Mouse (Mus musculus) lung, embryonic 16.5 days (tissue): Measurements from ENCODE around the gene AC124108.1. TPM values are rescaled to one million over a fixed set of nuclear protein-coding genes. Genes with fewer than 3 reads are reported as not detected.

Experiments
- ATAC-seq: fragments of 200-750 bp; cut with Nextera tagmentation; 2 replicates; pipeline ENCODE4 v1.8.0; 2017; ENCODE audit warnings: low read depth, mild to moderate bottlenecking, moderate library complexity
- H3K27ac ChIP-seq: fragments of 300-500 bp; sonication (generic); 2 replicates; pipeline ENCODE4 v1.5.1; 2014; ENCODE audit warnings: mild to moderate bottlenecking, control low read depth, low read length
- H3K27me3 ChIP-seq: fragments of 300-500 bp; sonication (generic); 2 replicates; pipeline ENCODE4 v1.6.1; 2014; ENCODE audit warnings: low read depth, low read length, mixed read lengths; ENCODE audit not compliant: control insufficient read depth, insufficient read depth
- H3K36me3 ChIP-seq: fragments of 300-500 bp; sonication (generic); 2 replicates; pipeline ENCODE4 v1.6.1; 2014; ENCODE audit warnings: low read length; ENCODE audit not compliant: control insufficient read depth, insufficient read depth
- H3K4me1 ChIP-seq: fragments of 300-500 bp; sonication (generic); replicated peaks from 2 replicates; pipeline ENCODE4 v1.6.1; 2014; ENCODE audit warnings: low read length, mixed read lengths; ENCODE audit not compliant: control insufficient read depth, insufficient read depth
- H3K4me2 ChIP-seq: fragments of 300-500 bp; sonication (generic); 2 replicates; pipeline ENCODE4 v1.6.1; 2014; ENCODE audit warnings: low read depth, low read length, control low read depth
- H3K4me3 ChIP-seq: fragments of 300-500 bp; sonication (generic); 2 replicates; pipeline ENCODE4 v1.5.1; 2014; ENCODE audit warnings: mild to moderate bottlenecking, low read length, control low read depth
- H3K9ac ChIP-seq: fragments of 300-500 bp; sonication (generic); 2 replicates; pipeline ENCODE4 v1.6.1; 2014; ENCODE audit warnings: low read length, control low read depth
- H3K9me3 ChIP-seq: fragments of 300-500 bp; sonication (generic); 2 replicates; pipeline ENCODE4 v1.6.1; 2016; ENCODE audit warnings: low read length; ENCODE audit not compliant: control insufficient read depth
- WGBS: fragments of 180-500 bp; shearing (Covaris S2); extraction: QIAGEN DNeasy Blood & Tissue Kit; methylation state at CpG from one replicate; pipeline ENCODE4 v1.1.7; 2014; 5-methylcytosine and 5-hydroxymethylcytosine counted together
- microRNA counts: library from miRNA; unstranded; fragments of <30 nt; microRNA quantifications from one replicate; lab custom pipeline; 2016
- microRNA-seq: library from miRNA; unstranded; fragments of <30 nt; microRNA quantifications from one replicate; pipeline ENCODE4, GENCODE M21; 2016
- polyA plus RNA-seq: library from polyadenylated mRNA; unstranded; fragments of >200 nt; fragmentation: Nextera tagmentation; extraction: Ambion mirVana; gene quantifications from 2 replicates; pipeline ENCODE4 v1.2.1, GENCODE M21; 2015

Gene AC124108.1
- polyA plus RNA-seq, 1 experiment from 2014 or later, result 0.63 TPM

DNA sequence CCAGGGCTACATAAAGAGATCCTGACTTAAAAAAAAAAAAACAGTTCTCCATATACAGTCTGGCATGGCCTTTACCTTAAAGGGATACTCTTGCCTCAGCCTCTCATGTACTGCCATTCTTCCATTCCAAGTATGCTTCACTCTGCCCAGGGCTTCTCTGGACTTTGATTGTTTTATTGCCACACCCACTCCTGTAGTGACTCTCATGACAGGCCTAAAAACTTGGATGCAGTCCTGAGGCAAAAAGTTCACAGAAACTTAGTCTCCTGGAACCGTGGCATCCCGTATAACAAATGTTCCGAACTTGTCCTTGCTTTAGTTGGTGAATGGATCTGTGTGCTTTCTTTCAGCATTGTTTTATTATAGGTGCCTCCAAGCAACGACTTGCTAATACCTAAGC is 55.4 kb downstream of the AC124108.1 start:
- ATAC-seq, result no peak
- no peak overlapping the region for H3K4me3 ChIP-seq
- H3K27me3 ChIP-seq, result no peaks in the 10 kb centered on the region
- no peak overlapping the region for H3K4me2 ChIP-seq
- no peak overlapping the region for H3K27ac ChIP-seq
- no peaks in the 10 kb centered on the region for H3K36me3 ChIP-seq
- 81% methylated on average over 4 of the region's 4 CpGs for WGBS
- no peaks in the 10 kb centered on the region for H3K9me3 ChIP-seq
- no peak overlapping the region for H3K9ac ChIP-seq
- no peaks in the 10 kb centered on the region for H3K4me1 ChIP-seq

DNA sequence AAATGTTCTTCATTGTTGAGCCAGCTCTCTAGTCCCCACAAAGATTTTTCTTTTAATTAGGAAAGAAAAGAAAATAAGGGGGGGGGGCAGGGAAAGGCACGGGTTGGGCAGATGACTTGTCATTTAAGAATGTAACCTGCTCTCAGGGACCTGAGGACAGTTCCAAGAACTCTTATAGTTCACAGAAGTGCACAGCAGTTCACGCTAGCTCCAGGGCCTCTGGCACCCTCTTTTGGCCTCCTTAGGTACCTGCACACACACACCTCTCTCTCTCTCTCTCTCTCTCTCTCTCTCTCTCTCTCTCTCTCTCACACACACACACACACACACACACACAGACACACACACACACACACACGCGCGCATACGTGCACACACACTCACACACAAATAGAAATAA is 63.2 kb downstream of the AC124108.1 start:
- H3K4me3 ChIP-seq, result no peak overlapping the region
- no peaks in the 10 kb centered on the region for H3K9me3 ChIP-seq
- H3K27me3 ChIP-seq, result no peaks in the 10 kb centered on the region
- no peak overlapping the region for H3K9ac ChIP-seq
- no peaks in the 10 kb centered on the region for H3K4me1 ChIP-seq
- ATAC-seq, result no peak
- H3K36me3 ChIP-seq, result no peaks in the 10 kb centered on the region
- 74% methylated on average over 6 of the region's 6 CpGs for WGBS
- no peak overlapping the region for H3K27ac ChIP-seq
- H3K4me2 ChIP-seq, result no peak overlapping the region

MicroRNA genes within 50 kb of the gene (microRNA counts, 519-probe panel; counts per million panel counts)
- microRNA mmu-miR-135b (lab: Ali Mortazavi, UCI), result 3,403 counts per million, percentile 67 among the panel's probes with 10 or more counts

Small RNA genes within 50 kb of the gene (microRNA-seq; reads per million reads assigned to microRNA genes)
- gene Mir135b, result 1,271 reads per million, percentile 77 among the genes with 10 or more reads in this experiment

Other genes with a start within 250 kb of the AC124108.1 start
- gene Slc45a3, start 228.5 kb upstream of the AC124108.1 start, polyA plus RNA-seq, result 4.2 TPM in 2 replicates
- gene Elk4, start 183.8 kb upstream of the AC124108.1 start, polyA plus RNA-seq, result 22.5 and 26.3 TPM in 2 replicates
- gene Mfsd4a, start 123.4 kb upstream of the AC124108.1 start, polyA plus RNA-seq, result 16.6 and 19.3 TPM in 2 replicates
- gene Cdk18, start 51.8 kb upstream of the AC124108.1 start, polyA plus RNA-seq, result 8.7 and 9.0 TPM in 2 replicates
- 1.2 and 1.8 TPM in 2 replicates for gene Lemd1, start within 50 bp of the AC124108.1 start, polyA plus RNA-seq
- gene Gm10188, start 38.3 kb downstream of the AC124108.1 start, polyA plus RNA-seq, result 0.63 TPM in 1 of 2 replicates, not detected in the other
- gene Klhdc8a, start 107.2 kb downstream of the AC124108.1 start, polyA plus RNA-seq, result 0.50 and 0.87 TPM in 2 replicates
- gene Nuak2, start 124.7 kb downstream of the AC124108.1 start, polyA plus RNA-seq, result 23.4 TPM in 2 replicates
- 11.0 and 16.3 TPM in 2 replicates for gene Tmcc2, start 199.8 kb downstream of the AC124108.1 start, polyA plus RNA-seq
- 15.5 and 16.6 TPM in 2 replicates for gene Dstyk, start 226.1 kb downstream of the AC124108.1 start, polyA plus RNA-seq